Mouse (Mus musculus): Measurements from ENCODE around the gene Map3k3.

DNA sequence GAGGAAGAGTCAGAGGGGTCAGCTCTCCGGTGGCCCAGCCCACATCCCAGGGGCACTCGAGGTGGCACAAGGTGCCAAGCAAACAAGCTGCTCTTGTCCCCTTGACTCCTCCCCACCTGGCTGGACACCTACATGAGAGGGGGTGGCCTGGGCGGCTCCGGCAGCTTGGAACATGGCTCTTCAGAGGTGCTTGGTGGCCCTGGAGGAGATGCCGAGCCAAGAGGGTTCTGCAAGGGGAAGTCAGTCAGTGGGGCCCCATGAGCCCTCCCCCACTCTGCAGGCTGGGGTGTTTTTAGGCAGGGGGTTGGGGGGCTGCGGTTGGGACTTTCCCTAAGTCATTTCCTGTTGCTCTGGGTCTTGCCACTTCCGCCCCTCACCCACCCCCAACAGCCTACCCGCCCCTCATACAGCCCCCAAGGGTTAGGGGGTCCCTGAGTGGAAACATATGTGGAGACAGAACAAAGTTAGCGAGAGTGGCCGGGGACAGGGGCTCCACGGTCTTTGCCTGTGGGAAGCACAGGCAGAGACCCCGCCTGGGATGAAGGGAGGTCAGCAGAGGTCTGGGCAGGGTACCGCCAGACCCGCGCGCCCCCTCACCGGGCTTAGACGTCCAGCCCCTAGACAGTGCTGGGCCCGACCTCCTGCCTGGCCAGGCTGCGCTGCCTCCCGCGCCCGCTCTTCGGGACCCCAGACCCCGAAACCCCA lies 75.0 kb downstream of the Map3k3 start:
- TF ChIP-seq CTCF (IDR thresholded peaks at IDR 0.05) (no peak), EP300 (IDR thresholded peaks at IDR 0.05) (no peak)

Data from lung, postnatal 0 days (tissue).